Mouse (Mus musculus) spleen, postnatal 10 days (tissue): ENCODE measurements around the gene Tmem216.

Source experiments
- DNase-seq, 2 experiments: peaks; one replicate each; pipeline ENCODE4 v3.0.0; 2021 to 2022; ENCODE audit warnings: low spot score in 2 of 2

The Tmem216 gene

GRCm38 (mm10) chr19:10486264-10486738, 69.7 kb downstream of the Tmem216 start:
- peak; percentile 18 to 48 for DNase-seq
